Mouse (Mus musculus) midbrain, embryonic 13.5 days (tissue): ENCODE data around the gene Hoxd8. TPM values are rescaled to one million over a fixed set of nuclear protein-coding genes. Genes with fewer than 3 reads are reported as not detected.

ENCODE experiments used
- ATAC-seq: fragments of 200-750 bp; cut with Nextera tagmentation; 2 replicates; pipeline ENCODE4 v1.8.0; 2017; ENCODE audit warnings: mild to moderate bottlenecking, moderate TSS enrichment, moderate library complexity
- H3K27ac ChIP-seq: fragments of 300-500 bp; sonication (generic); 2 replicates; pipeline ENCODE4 v1.5.1; 2015; ENCODE audit warnings: inconsistent platforms, mild to moderate bottlenecking, moderate library complexity
- H3K27me3 ChIP-seq: fragments of 300-500 bp; sonication (generic); 2 replicates; pipeline ENCODE4 v1.6.1; 2015; ENCODE audit warnings: mild to moderate bottlenecking, inconsistent platforms
- H3K36me3 ChIP-seq: fragments of 300-500 bp; sonication (generic); 2 replicates; pipeline ENCODE4 v1.6.1; 2015; ENCODE audit warnings: mild to moderate bottlenecking, inconsistent platforms
- H3K4me1 ChIP-seq: fragments of 300-500 bp; sonication (generic); replicated peaks from 2 replicates; pipeline ENCODE4 v1.6.1; 2015; ENCODE audit warnings: inconsistent platforms
- H3K4me2 ChIP-seq: fragments of 300-500 bp; sonication (generic); replicated peaks from 2 replicates; pipeline ENCODE4 v1.6.1; 2015; ENCODE audit warnings: moderate library complexity, mild to moderate bottlenecking, inconsistent platforms
- H3K4me3 ChIP-seq: fragments of 300-500 bp; sonication (generic); replicated peaks from 2 replicates; pipeline ENCODE4 v1.5.1; 2015; ENCODE audit warnings: mild to moderate bottlenecking, inconsistent platforms
- H3K9ac ChIP-seq: fragments of 300-500 bp; sonication (generic); replicated peaks from 2 replicates; pipeline ENCODE4 v1.6.1; 2015; ENCODE audit warnings: mild to moderate bottlenecking, inconsistent platforms
- H3K9me3 ChIP-seq: fragments of 300-500 bp; sonication (generic); 2 replicates; pipeline ENCODE4 v1.6.1; 2016; ENCODE audit warnings: mild to moderate bottlenecking, inconsistent platforms
- WGBS: fragments of 180-500 bp; shearing (Covaris S2); methylation state at CpG from one replicate; pipeline ENCODE4 v1.1.7; 2015; 5-methylcytosine and 5-hydroxymethylcytosine counted together
- polyA plus RNA-seq: library from polyadenylated mRNA; unstranded; fragments of >200 nt; fragmentation: Nextera tagmentation; extraction: Ambion mirVana; gene quantifications from 2 replicates; pipeline ENCODE4 v1.2.1, GENCODE M21; 2015

Hoxd8 gene
- polyA plus RNA-seq, 1 experiment from 2014 or later: not detected

- H3K9me3 ChIP-seq: no peaks in the 10 kb centered on the region
- WGBS: 2% methylated on average over 13 of the region's 13 CpGs
- H3K27ac ChIP-seq: no peak overlapping the region
- ATAC-seq: no peak
- H3K27me3 ChIP-seq: peaks cover 99% of the 10 kb centered on the region
- no peak overlapping the region for H3K9ac ChIP-seq
- H3K36me3 ChIP-seq: no peaks in the 10 kb centered on the region
- peaks cover 10% of the 10 kb centered on the region for H3K4me1 ChIP-seq
- H3K4me3 ChIP-seq: no peak overlapping the region
- H3K4me2 ChIP-seq: no peak overlapping the region
These were observed 23.9 kb downstream of the Hoxd8 start for GRCm38 (mm10) chr2:74728303-74728680.

DNA sequence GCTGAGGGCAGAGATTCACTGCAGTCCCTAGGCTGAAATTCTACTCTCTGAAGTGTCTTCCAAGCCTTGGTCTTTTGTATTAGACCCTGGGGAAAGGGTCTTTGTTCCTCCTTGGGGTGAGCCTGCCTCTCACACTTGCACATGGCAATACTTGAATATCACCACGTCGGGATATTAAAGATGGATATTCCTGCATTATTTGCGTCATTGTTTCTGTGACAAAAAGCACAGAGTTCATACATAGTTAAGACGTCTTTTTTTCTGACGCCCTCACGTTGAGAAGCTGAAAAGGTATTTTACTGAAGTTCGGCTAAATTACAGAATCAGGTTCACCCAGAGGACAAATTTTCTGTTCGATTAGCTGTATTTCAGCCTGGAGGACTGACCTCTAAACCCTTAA, 25.9 kb downstream of the Hoxd8 start:
- Histone ChIP-seq H3K27ac (no peak overlapping the region), H3K4me3 (no peak overlapping the region), H3K4me2 (no peak overlapping the region), H3K36me3 (no peaks in the 10 kb centered on the region), H3K9ac (no peak overlapping the region), H3K9me3 (no peaks in the 10 kb centered on the region), H3K27me3 (peaks cover 99% of the 10 kb centered on the region), H3K4me1 (peaks cover 10% of the 10 kb centered on the region)
- WGBS: 1% methylated on average over 8 of the region's 8 CpGs
- no peak for ATAC-seq

DNA sequence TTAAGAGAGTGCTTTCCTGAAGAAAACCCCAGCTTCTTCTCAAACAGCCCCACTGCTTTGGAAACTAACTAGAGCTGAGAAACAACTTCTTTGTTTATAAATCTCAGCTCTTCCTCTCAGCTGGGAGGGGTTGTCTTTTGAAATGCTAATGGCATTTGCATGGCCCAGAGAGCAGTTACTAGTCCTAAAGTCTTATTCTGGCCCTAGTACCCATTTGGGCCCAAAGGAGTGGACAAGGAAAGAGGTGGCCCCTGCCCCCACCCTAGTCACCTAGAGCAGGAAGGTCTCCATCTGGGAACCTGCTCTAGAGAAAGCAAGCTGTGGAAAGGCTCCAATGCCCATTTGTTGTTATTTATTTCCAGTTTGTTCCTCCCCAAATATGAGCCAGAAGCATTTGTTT, 26.6 kb downstream of the Hoxd8 start:
- Histone ChIP-seq H3K4me3 (no peak overlapping the region), H3K27me3 (peaks cover 99% of the 10 kb centered on the region), H3K36me3 (no peaks in the 10 kb centered on the region), H3K27ac (no peak overlapping the region), H3K4me2 (no peak overlapping the region), H3K4me1 (peaks cover 12% of the 10 kb centered on the region), H3K9me3 (no peaks in the 10 kb centered on the region), H3K9ac (no peak overlapping the region)
- no peak for ATAC-seq

DNA sequence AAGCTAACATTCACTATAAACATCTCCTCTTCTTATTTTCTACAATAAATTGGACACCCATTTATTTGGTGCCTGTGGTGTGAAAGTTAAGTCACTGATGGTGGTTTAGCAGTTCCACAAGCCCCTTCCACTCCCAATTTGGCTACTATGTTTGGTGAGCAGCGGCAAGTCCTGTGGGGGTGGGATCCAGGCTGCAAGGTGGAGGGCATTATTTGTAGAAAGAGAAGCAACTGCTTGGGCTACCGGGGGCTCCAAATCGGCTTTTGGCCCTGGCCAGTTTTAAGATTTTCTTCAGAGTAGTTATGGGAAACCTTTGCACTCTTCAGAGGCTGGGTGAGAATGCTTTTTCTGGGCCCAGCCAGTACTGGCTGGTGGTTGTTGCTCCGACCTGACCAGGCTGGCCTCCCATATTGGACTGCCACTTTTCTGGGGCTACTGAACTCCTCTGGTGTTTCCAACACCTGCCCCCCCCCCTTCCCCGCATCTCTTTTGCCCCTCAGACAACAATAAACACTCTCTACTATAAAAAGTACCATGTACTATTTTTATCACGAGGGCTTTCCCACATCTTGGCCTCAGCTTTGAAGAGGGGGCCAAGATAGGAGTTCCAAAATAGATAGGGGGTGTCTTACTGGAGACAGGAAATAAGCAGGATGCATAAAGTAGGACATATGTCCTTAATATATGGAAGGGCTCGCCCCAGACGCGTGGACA, 27.5 kb downstream of the Hoxd8 start:
- Histone ChIP-seq H3K4me1 (peaks cover 13% of the 10 kb centered on the region), H3K4me2 (no peak overlapping the region), H3K27ac (no peak overlapping the region), H3K9ac (no peak overlapping the region), H3K4me3 (no peak overlapping the region), H3K36me3 (no peaks in the 10 kb centered on the region), H3K9me3 (no peaks in the 10 kb centered on the region), H3K27me3 (peaks cover 99% of the 10 kb centered on the region)
- ATAC-seq: no peak
- 2% methylated on average over 9 of the region's 9 CpGs for WGBS

GRCm38 (mm10) chr2:74732513-74733316, 28.3 kb downstream of the Hoxd8 start:
- Histone ChIP-seq H3K27me3 (peaks cover 99% of the 10 kb centered on the region), H3K9ac (no peak overlapping the region), H3K36me3 (no peaks in the 10 kb centered on the region), H3K27ac (no peak overlapping the region), H3K4me3 (no peak overlapping the region), H3K9me3 (no peaks in the 10 kb centered on the region), H3K4me1 (peaks cover 8% of the 10 kb centered on the region), H3K4me2 (no peak overlapping the region)
- ATAC-seq: no peak
- 1% methylated on average over 52 of the region's 52 CpGs for WGBS

DNA sequence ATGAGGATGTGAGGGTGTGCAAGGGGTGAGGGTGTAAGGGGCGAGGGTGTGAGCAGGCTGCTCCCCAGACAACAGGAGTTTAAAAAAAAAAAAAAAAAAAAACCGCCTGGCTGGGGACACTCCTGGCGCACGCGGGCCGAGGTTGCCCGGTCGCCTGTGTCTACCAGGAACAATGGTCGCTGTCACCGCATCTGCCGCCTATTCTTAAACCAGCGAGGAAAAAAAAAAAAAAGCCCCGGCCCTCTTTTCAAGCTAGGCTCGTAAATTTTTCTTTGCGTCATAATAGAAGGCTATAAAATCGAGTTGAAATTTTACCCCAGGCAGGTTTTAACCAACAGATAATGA, 28.9 kb downstream of the Hoxd8 start:
- H3K27me3 ChIP-seq: peaks cover 99% of the 10 kb centered on the region
- no peaks in the 10 kb centered on the region for H3K36me3 ChIP-seq
- H3K4me1 ChIP-seq: peaks cover 8% of the 10 kb centered on the region
- WGBS: 0% methylated on average over 11 of the region's 16 CpGs
- H3K4me2 ChIP-seq: no peak overlapping the region
- H3K4me3 ChIP-seq: no peak overlapping the region
- ATAC-seq: no peak
- H3K9me3 ChIP-seq: no peaks in the 10 kb centered on the region
- H3K9ac ChIP-seq: no peak overlapping the region
- H3K27ac ChIP-seq: no peak overlapping the region

DNA sequence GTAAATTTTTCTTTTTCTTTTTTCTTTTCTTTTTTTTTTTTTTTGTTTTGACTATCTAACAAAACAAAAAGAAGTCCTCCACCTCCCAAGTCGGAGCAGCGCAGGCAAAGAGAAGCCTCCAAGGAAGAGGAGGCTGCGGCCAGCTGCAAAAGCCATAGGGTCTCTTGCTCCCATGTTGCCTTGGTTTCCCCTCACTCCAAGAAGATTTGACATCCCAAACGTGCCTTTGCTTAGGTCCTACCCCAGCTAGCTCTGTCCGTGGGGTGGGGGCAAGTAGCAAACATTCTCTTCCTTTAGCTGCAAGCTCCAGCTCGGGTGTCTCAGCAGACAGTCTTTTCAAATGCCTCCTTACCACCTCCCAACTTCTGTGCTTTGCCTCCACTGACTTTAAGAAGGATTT, 29.4 kb downstream of the Hoxd8 start:
- H3K27ac ChIP-seq: no peak overlapping the region

GRCm38 (mm10) chr2:74734451-74734850, 30.0 kb downstream of the Hoxd8 start:
- no peaks in the 10 kb centered on the region for H3K36me3 ChIP-seq
- H3K9ac ChIP-seq: no peak overlapping the region
- H3K4me3 ChIP-seq: no peak overlapping the region
- H3K27me3 ChIP-seq: peaks cover 99% of the 10 kb centered on the region
- H3K27ac ChIP-seq: no peak overlapping the region
- no peak for ATAC-seq
- 1% methylated on average over 13 of the region's 13 CpGs for WGBS
- H3K4me1 ChIP-seq: peaks cover 8% of the 10 kb centered on the region
- no peak overlapping the region for H3K4me2 ChIP-seq
- no peaks in the 10 kb centered on the region for H3K9me3 ChIP-seq

More for the DNA sequence above, 29.4 kb downstream of the Hoxd8 start:
- 1% methylated on average over 6 of the region's 6 CpGs for WGBS
- no peak for ATAC-seq
- Histone ChIP-seq H3K4me1 (peaks cover 8% of the 10 kb centered on the region), H3K9ac (no peak overlapping the region), H3K36me3 (no peaks in the 10 kb centered on the region), H3K4me3 (no peak overlapping the region), H3K4me2 (no peak overlapping the region), H3K27me3 (peaks cover 99% of the 10 kb centered on the region), H3K9me3 (no peaks in the 10 kb centered on the region)

GRCm38 (mm10) chr2:74734996-74735811, 30.8 kb downstream of the Hoxd8 start:
- no peak for ATAC-seq
- no peaks in the 10 kb centered on the region for H3K9me3 ChIP-seq
- H3K9ac ChIP-seq: no peak overlapping the region
- H3K4me2 ChIP-seq: no peak overlapping the region
- no peak overlapping the region for H3K27ac ChIP-seq
- H3K36me3 ChIP-seq: no peaks in the 10 kb centered on the region
- H3K4me3 ChIP-seq: no peak overlapping the region
- peaks cover 100% of the 10 kb centered on the region for H3K27me3 ChIP-seq
- H3K4me1 ChIP-seq: peaks cover 8% of the 10 kb centered on the region
- WGBS: 2% methylated on average over 27 of the region's 27 CpGs

DNA sequence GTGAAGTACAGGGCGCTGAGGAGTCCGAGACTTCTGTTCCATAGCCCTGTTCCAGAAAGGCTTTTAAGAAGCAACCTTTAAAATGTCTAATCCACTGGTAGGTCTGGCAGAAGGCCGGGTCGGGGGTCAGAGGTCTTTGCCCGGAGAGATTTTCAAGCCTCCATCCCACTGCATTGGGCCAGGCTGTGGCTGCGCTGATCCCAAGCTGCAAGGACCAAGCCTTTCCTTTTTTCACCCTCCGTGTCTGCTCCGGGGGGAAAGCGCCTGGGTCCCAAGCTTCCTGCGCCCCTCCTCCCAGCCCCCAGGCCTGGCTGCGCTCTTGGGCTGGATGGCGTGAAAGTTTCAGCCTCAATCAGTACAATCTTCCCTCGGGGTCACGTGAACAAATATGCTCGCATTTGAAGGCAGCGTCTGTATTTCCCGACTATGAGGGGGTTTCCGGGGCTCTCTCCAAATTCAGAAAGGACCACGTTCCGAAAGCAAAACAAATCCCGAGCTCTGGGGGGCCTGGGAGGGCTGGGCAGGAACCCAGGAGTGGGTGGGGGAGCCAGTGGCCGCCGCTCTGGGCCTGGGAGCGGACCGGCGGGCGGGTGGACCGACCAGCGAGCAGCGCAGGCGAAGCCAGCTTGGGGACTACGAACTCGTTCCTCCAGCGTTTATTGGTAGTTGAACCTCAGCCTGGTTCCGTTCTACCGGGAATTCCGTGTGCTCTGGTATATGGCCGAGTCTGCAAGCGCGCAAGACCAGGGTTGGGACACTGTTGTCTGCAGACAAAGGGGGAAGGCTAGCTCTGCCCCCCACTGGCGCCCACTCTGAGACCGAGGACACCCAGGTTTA, 31.7 kb downstream of the Hoxd8 start:
- ATAC-seq: no peak
- Histone ChIP-seq H3K27ac (no peak overlapping the region), H3K4me1 (peaks cover 8% of the 10 kb centered on the region), H3K9me3 (no peaks in the 10 kb centered on the region), H3K4me3 (0 out of 2 replicates have a peak overlapping the region, but pooled peaks have one; percentile 7), H3K27me3 (peaks cover 100% of the 10 kb centered on the region), H3K36me3 (no peaks in the 10 kb centered on the region), H3K4me2 (0 out of 2 replicates have a peak overlapping the region, but pooled peaks have one; percentile 14), H3K9ac (no peak overlapping the region)
- WGBS: under 1% methylated on average over 42 of the region's 42 CpGs

GRCm38 (mm10) chr2:74736688-74737577, 32.5 kb downstream of the Hoxd8 start:
- H3K9ac ChIP-seq: no peak overlapping the region
- H3K4me2 ChIP-seq: no peak overlapping the region
- H3K9me3 ChIP-seq: no peaks in the 10 kb centered on the region
- WGBS: 2% methylated on average over 15 of the region's 15 CpGs
- no peaks in the 10 kb centered on the region for H3K36me3 ChIP-seq
- no peak overlapping the region for H3K27ac ChIP-seq
- ATAC-seq: no peak
- H3K4me3 ChIP-seq: no peak overlapping the region
- H3K27me3 ChIP-seq: peaks cover 100% of the 10 kb centered on the region
- peaks cover 8% of the 10 kb centered on the region for H3K4me1 ChIP-seq
